Mouse (Mus musculus) midbrain, embryonic 14.5 days (tissue): ENCODE measurements around the gene Limch1. TPM values are rescaled to one million over a fixed set of nuclear protein-coding genes. Genes with fewer than 3 reads are reported as not detected.

Experiments used
- ATAC-seq: fragments of 200-750 bp; cut with Nextera tagmentation; 2 replicates; pipeline ENCODE4 v1.8.0; 2017; ENCODE audit warnings: moderate number of reproducible peaks, moderate library complexity; ENCODE audit not compliant: low FRiP score, low TSS enrichment
- DNase-seq: peaks from one replicate; pipeline ENCODE4 v3.0.0-alpha.2; 2015
- H3K27ac ChIP-seq: fragments of 300-500 bp; sonication (generic); replicated peaks from 2 replicates; pipeline ENCODE4 v1.5.1; 2014; ENCODE audit warnings: mild to moderate bottlenecking, low read depth, low read length, moderate library complexity
- H3K27me3 ChIP-seq: fragments of 300-500 bp; sonication (generic); 2 replicates; pipeline ENCODE4 v1.6.1; 2014; ENCODE audit warnings: low read length, control low read depth, mixed read lengths; ENCODE audit not compliant: control insufficient read depth, insufficient read depth
- H3K36me3 ChIP-seq: fragments of 300-500 bp; sonication (generic); 2 replicates; pipeline ENCODE4 v1.6.1; 2014; ENCODE audit warnings: low read length, control low read depth; ENCODE audit not compliant: control insufficient read depth, insufficient read depth
- H3K4me1 ChIP-seq: fragments of 300-500 bp; sonication (generic); 2 replicates; pipeline ENCODE4 v1.6.1; 2014; ENCODE audit warnings: mild to moderate bottlenecking, antibody characterized with exemption, low read length, control low read depth; ENCODE audit not compliant: control insufficient read depth, insufficient read depth
- H3K4me2 ChIP-seq: fragments of 300-500 bp; sonication (generic); 2 replicates; pipeline ENCODE4 v1.6.1; 2014; ENCODE audit warnings: mild to moderate bottlenecking, low read length, moderate library complexity
- H3K4me3 ChIP-seq: fragments of 300-500 bp; sonication (generic); replicated peaks from 2 replicates; pipeline ENCODE4 v1.5.1; 2014; ENCODE audit warnings: low read depth, low read length
- H3K9ac ChIP-seq: fragments of 300-500 bp; sonication (generic); replicated peaks from 2 replicates; pipeline ENCODE4 v1.6.1; 2014; ENCODE audit warnings: mild to moderate bottlenecking, low read length, moderate library complexity
- H3K9me3 ChIP-seq: fragments of 300-500 bp; sonication (generic); 2 replicates; pipeline ENCODE4 v1.6.1; 2016; ENCODE audit warnings: low read length, control low read depth, mixed read lengths; ENCODE audit not compliant: control insufficient read depth
- WGBS: fragments of 180-500 bp; shearing (Covaris S2); extraction: QIAGEN DNeasy Blood & Tissue Kit; methylation state at CpG from one replicate; pipeline ENCODE4 v1.1.7; 2014; 5-methylcytosine and 5-hydroxymethylcytosine counted together
- polyA plus RNA-seq: library from polyadenylated mRNA; unstranded; fragments of >200 nt; fragmentation: Nextera tagmentation; extraction: Ambion mirVana; gene quantifications from 2 replicates; pipeline ENCODE4 v1.2.1, GENCODE M21; 2014

Gene Limch1
- polyA plus RNA-seq, 1 experiment from 2014 or later, result 56.5 TPM

DNA sequence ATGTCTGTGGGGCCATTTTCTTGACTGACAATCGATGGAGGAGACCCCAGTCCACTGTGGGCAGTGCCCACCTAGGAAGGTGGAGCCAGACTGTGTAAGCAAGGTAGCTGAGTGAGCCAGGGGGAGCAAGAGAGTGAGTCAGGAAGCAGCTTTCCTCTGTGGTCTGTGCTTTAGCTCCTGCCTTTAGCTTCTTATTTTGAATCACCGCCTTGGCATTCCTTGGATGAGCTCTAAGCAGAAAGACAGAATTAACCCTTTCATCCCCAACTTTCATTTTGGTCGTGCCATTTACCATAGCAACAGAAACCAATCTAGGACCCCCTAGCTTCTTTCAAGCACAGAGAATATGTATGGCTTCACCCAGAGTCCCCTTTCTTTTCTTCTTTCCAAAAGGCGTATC, 27.7 kb upstream of the Limch1 start:
- DNase-seq, result no peak
- Histone ChIP-seq H3K27ac (no peak overlapping the region), H3K4me2 (no peak overlapping the region)

DNA sequence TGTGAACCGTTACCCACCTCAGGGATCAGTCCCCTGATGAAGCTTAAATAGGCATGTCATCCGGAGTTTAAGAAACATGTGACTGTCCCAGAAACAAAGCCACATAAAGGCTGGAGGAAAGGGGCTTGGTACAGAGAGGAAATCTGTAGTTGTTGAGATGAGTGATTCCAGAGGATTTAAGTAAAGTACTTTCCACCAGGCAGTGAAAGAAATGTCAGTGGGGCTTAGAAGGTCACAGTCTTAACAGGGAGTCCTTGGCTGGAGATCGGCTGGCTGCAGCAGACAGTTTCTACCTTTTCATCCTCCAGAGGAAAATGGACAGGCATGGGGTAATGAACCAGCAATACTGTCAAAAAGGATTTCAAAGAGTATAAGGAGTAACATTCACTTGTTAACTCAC, 27.2 kb upstream of the Limch1 start:
- ATAC-seq, result no peak
- Histone ChIP-seq H3K9me3 (no peaks in the 10 kb centered on the region), H3K9ac (no peak overlapping the region), H3K4me2 (no peak overlapping the region), H3K27ac (no peak overlapping the region), H3K36me3 (no peaks in the 10 kb centered on the region), H3K4me1 (peaks cover 15% of the 10 kb centered on the region), H3K27me3 (no peaks in the 10 kb centered on the region), H3K4me3 (no peak overlapping the region)
- WGBS, result 21% methylated on average over 3 of the region's 3 CpGs
- DNase-seq, result no peak

More for the DNA sequence above, 27.7 kb upstream of the Limch1 start:
- no peaks in the 10 kb centered on the region for H3K9me3 ChIP-seq
- peaks cover 12% of the 10 kb centered on the region for H3K4me1 ChIP-seq
- 46% methylated on average over 4 of the region's 4 CpGs for WGBS
- no peak overlapping the region for H3K9ac ChIP-seq
- no peak for ATAC-seq
- no peaks in the 10 kb centered on the region for H3K27me3 ChIP-seq
- no peak overlapping the region for H3K4me3 ChIP-seq
- H3K36me3 ChIP-seq, result no peaks in the 10 kb centered on the region

DNA sequence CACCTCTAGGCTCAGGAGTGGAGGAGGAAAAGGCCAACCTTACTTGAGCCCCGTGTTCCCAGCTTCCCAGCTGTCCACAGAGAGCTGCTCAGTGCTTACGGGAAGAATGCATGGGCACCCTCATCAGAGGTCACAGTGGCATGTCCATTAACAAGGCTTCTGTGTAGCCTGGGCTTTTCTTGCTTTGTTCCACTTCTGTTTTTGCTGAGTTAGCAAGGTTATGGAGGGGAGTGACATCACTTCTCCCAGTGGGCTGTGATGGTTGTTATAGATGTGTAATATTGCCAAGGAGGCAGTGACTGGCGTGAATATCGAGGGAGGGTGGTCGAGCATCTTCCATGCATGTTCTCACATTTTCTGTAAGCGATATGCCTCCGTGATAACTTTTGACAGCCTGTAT, 26.7 kb upstream of the Limch1 start:
- no peaks in the 10 kb centered on the region for H3K9me3 ChIP-seq
- H3K4me3 ChIP-seq, result no peak overlapping the region
- WGBS, result 77% methylated on average over 7 of the region's 7 CpGs
- H3K27ac ChIP-seq, result no peak overlapping the region
- no peak overlapping the region for H3K4me2 ChIP-seq
- no peak overlapping the region for H3K9ac ChIP-seq
- peaks cover 15% of the 10 kb centered on the region for H3K4me1 ChIP-seq
- no peak for ATAC-seq
- no peaks in the 10 kb centered on the region for H3K36me3 ChIP-seq
- H3K27me3 ChIP-seq, result no peaks in the 10 kb centered on the region
- no peak for DNase-seq

DNA sequence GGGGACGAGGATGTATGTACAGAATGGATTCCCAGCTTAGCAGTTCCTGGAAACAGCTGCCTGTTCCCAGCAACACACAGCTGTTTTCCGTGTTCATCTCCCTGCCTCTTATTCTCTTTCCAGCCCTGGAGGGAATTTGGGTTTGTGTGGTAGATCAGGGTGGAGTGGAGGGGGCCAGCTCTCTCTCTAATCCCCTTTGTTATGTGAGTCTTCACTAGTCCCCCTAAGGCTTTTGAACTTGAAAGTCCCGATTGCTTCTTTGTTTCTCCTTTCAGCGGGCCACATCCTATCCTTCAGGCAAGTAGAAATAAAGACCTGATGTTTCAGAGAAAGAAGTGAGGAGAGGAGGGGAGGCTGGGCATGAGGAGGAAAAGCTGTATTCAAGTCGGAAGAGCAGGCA, 24.7 kb upstream of the Limch1 start:
- WGBS, result 5% methylated on average over 5 of the region's 5 CpGs
- ATAC-seq (peak; percentile 50; the same call in 1 of the 2 replicates), DNase-seq (peak; percentile 59)

DNA sequence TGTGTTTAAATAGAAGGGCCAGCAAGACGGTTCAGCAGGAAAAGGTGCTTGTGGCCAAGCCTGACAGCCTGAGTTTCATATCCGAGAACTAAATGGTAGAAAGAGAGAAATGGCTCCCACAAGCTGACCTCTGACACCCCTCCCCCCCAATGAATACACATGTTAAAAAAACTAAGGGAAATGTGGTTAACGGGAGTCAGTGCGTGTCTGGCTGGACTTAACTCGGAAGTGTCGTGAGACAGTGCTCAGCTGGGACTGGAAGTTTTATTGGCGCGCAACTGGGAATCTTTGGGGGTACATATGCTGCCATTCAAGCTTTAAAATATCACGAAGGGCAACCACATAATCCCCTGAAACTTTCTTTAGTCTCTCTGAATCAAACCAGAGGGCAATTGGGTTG, 23.0 kb upstream of the Limch1 start:
- Histone ChIP-seq H3K4me3 (no peak overlapping the region), H3K4me1 (peaks cover 15% of the 10 kb centered on the region), H3K36me3 (no peaks in the 10 kb centered on the region), H3K9me3 (no peaks in the 10 kb centered on the region), H3K27me3 (no peaks in the 10 kb centered on the region), H3K9ac (no peak overlapping the region), H3K27ac (no peak overlapping the region), H3K4me2 (no peak overlapping the region)
- DNase-seq (no peak), ATAC-seq (no peak)
- WGBS, result 65% methylated on average over 9 of the region's 9 CpGs

More for the DNA sequence above, 24.7 kb upstream of the Limch1 start:
- Histone ChIP-seq H3K36me3 (no peaks in the 10 kb centered on the region), H3K4me2 (no peak overlapping the region), H3K9me3 (no peaks in the 10 kb centered on the region), H3K9ac (no peak overlapping the region), H3K4me3 (no peak overlapping the region), H3K27me3 (no peaks in the 10 kb centered on the region), H3K27ac (no peak overlapping the region), H3K4me1 (peaks cover 15% of the 10 kb centered on the region)

DNA sequence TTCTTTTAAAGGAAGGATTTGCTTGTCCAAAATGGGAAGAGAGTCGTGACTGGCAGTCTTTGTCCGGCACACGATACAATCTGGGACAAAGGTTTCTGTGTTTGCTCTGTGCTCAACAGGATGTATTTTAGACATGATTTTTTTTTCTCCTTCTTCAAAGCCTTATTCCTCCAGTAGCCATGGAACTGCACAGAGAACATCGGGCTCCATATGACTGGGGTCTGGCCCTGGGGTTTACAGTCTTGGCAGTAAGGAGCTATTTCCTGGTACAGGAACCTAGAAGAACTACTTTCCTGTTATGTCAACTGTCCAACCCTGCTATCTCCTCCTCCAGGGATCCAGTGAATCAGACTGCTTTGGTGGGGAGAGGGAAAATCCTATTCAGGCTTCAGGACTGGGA, 22.6 kb upstream of the Limch1 start:
- no peak for ATAC-seq
- WGBS, result 28% methylated on average over 4 of the region's 4 CpGs
- peak; percentile 29 for DNase-seq
- H3K9me3 ChIP-seq, result no peaks in the 10 kb centered on the region
- H3K36me3 ChIP-seq, result no peaks in the 10 kb centered on the region
- 0 out of 2 replicates have a peak overlapping the region, but pooled peaks have one; percentile 22 for H3K27ac ChIP-seq
- no peaks in the 10 kb centered on the region for H3K27me3 ChIP-seq
- H3K4me1 ChIP-seq, result peaks cover 15% of the 10 kb centered on the region
- no peak overlapping the region for H3K9ac ChIP-seq
- H3K4me3 ChIP-seq, result no peak overlapping the region
- H3K4me2 ChIP-seq, result no peak overlapping the region

DNA sequence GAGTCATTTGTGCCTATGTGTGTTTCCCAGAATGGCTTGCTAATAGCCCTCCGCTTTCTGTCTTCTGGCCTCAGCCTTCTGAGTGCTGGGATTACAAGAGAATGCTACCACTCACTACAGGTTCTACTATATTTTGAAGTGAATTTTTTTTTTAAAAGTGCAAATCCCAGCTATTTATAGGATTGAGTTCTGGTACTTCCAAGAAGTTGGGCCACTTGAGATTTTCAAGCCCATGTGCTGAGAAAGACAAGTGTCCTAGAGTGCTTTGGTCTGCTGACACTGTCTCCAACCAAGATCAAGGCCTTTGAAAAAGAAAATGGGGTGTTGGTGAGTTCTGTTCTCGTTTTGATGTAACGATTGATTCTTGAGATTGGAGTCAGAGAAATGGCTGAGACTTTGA, 22.0 kb upstream of the Limch1 start:
- Histone ChIP-seq H3K4me3 (no peak overlapping the region), H3K9me3 (no peaks in the 10 kb centered on the region), H3K4me2 (no peak overlapping the region), H3K27me3 (no peaks in the 10 kb centered on the region), H3K27ac (0 out of 2 replicates have a peak overlapping the region, but pooled peaks have one; percentile 22), H3K4me1 (peaks cover 12% of the 10 kb centered on the region), H3K36me3 (no peaks in the 10 kb centered on the region), H3K9ac (no peak overlapping the region)
- ATAC-seq (no peak), DNase-seq (no peak)
- WGBS, result 86% methylated on average over 3 of the region's 3 CpGs

DNA sequence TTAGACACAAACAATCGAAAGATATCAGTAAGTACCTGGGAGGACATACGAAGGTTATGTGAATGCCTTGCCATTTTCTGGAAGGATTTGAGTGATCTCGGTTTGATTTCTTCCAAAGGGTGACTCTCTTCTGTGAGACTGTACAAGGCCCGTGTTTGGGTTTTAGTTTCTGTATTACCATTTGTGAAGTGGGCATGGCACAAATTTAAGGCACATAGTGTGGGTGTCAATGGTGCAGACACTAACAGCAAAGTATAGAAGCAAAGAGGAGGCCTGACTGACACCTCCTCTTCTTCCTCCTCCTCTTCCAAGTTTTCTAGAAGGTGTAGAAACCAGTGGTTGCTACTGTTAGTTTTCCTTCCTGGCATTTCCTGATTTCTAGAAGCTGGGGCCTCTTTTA, 16.3 kb upstream of the Limch1 start:
- Histone ChIP-seq H3K9me3 (no peaks in the 10 kb centered on the region), H3K4me2 (no peak overlapping the region), H3K9ac (no peak overlapping the region), H3K27ac (no peak overlapping the region), H3K4me3 (no peak overlapping the region), H3K36me3 (no peaks in the 10 kb centered on the region), H3K4me1 (peaks cover 10% of the 10 kb centered on the region; the same call in 1 of the 2 replicates), H3K27me3 (no peaks in the 10 kb centered on the region)
- WGBS, result 90% methylated on average over 4 of the region's 4 CpGs
- ATAC-seq, result no peak
- no peak for DNase-seq

DNA sequence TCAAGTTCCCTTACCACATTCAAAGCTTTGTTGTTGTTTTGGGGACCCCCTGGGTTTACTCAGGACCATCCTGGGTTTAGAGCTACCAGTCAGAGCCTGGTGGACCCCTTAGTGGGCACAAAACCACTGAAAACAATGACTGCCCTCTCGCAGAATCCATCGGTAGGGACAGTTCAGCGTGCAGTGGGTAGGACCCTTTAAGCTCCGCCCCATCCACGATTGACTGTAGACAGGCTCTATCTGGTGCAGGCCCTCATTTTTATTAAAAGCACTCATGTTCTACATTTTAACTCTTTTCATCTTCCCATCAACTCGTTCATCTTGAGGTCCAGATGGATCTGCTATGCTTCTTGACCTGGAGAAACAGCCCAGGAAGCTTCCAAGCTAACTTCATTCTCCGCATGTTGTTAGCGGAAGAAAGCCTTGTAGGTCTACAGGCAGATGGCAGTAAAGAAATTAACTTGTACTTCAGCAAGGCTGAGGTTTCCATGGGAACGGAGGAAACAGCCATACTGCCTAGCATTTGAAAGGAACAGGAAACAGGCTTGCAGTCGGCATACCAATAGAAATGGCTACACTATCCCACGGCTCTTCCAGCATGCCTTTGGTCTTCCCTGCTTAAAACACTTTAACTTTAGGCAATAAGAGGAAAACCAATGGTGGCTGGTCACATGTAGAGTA, 14.9 kb upstream of the Limch1 start:
- H3K27ac ChIP-seq, result peak overlapping the region; percentile 45; the same call in 1 of the 2 replicates

More for the DNA sequence above, 14.9 kb upstream of the Limch1 start:
- Histone ChIP-seq H3K9me3 (no peaks in the 10 kb centered on the region), H3K9ac (no peak overlapping the region), H3K27me3 (no peaks in the 10 kb centered on the region), H3K4me2 (peak overlapping the region; percentile 29), H3K4me1 (peaks cover 10% of the 10 kb centered on the region; the same call in 1 of the 2 replicates), H3K4me3 (no peak overlapping the region), H3K36me3 (no peaks in the 10 kb centered on the region)
- 16% methylated on average over 11 of the region's 11 CpGs for WGBS
- ATAC-seq, result peak; percentile 88
- DNase-seq, result peak; percentile 94
